Mouse (Mus musculus): Measurements from ENCODE around the gene Ccdc87. TPM values are rescaled to one million over a fixed set of nuclear protein-coding genes. Genes with fewer than 3 reads are reported as not detected.

Gene Ccdc87
- total RNA-seq, 2 experiments from 2014 or later, result 2.0 to 2.2 TPM

GRCm38 (mm10) chr19:4889791-4890190 is 50.6 kb downstream of the Ccdc87 start:
- no peak for DNase-seq (ENCODE audit: low spot score in 2 of 2)

GRCm38 (mm10) chr19:4891798-4892197 is 52.6 kb downstream of the Ccdc87 start:
- no peak for DNase-seq (ENCODE audit: low spot score in 2 of 2)

Other genes with a start within 250 kb of the Ccdc87 start
- 10 to 100 TPM; 35.2 to 35.6 TPM for gene Lrfn4, start 223.7 kb upstream of the Ccdc87 start, total RNA-seq (2021)
- 10 to 100 TPM; 23.1 to 28.3 TPM for gene Rce1, start 213.7 kb upstream of the Ccdc87 start, total RNA-seq (2021)
- gene Gm960, start 140.7 kb upstream of the Ccdc87 start, total RNA-seq (2021), result 1 to 10 TPM; 1.1 to 1.6 TPM
- gene Sptbn2, start 128.2 kb upstream of the Ccdc87 start, total RNA-seq (2021), result 100 to 1,000 TPM; 561 to 574 TPM
- 10 to 100 TPM; 20.1 to 21.0 TPM for gene Rbm4b, start 82.9 kb upstream of the Ccdc87 start, total RNA-seq (2021)
- 10 to 100 TPM; 97.8 to 99.1 TPM for gene Rbm4, start 45.5 kb upstream of the Ccdc87 start, total RNA-seq (2021)
- gene Gm21992, start 27.8 kb upstream of the Ccdc87 start, total RNA-seq (2021), result 10 to 100 TPM; 24.5 to 31.9 TPM
- gene Rbm14, start 27.7 kb upstream of the Ccdc87 start, total RNA-seq (2021), result 10 to 100 TPM; 47.7 to 53.1 TPM
- 10 to 100 TPM; 33.2 to 35.4 TPM for gene Ccs, start within 50 bp of the Ccdc87 start, total RNA-seq (2021)
- gene Ctsf, start 15.8 kb downstream of the Ccdc87 start, total RNA-seq (2021), result 100 to 1,000 TPM; 104 to 111 TPM
- gene Actn3, start 38.5 kb downstream of the Ccdc87 start, total RNA-seq (2021), result under 1 TPM; 0.89 to 0.96 TPM
- gene Zdhhc24, start 39.3 kb downstream of the Ccdc87 start, total RNA-seq (2021), result 10 to 100 TPM; 22.4 to 24.3 TPM
- gene Bbs1, start 67.3 kb downstream of the Ccdc87 start, total RNA-seq (2021), result 10 to 100 TPM; 36.8 to 40.0 TPM
- 10 to 100 TPM; 37.2 to 39.0 TPM for gene Dpp3, start 88.9 kb downstream of the Ccdc87 start, total RNA-seq (2021)
- 10 to 100 TPM; 26.2 to 31.3 TPM for gene Peli3, start 103.8 kb downstream of the Ccdc87 start, total RNA-seq (2021)
- 10 to 100 TPM; 60.7 to 62.1 TPM for gene Mrpl11, start 122.8 kb downstream of the Ccdc87 start, total RNA-seq (2021)
- 10 to 100 TPM; 12.4 to 15.1 TPM for gene Npas4, start 150.9 kb downstream of the Ccdc87 start, total RNA-seq (2021)
- 10 to 100 TPM; 16.0 to 17.5 TPM for gene Slc29a2, start 184.5 kb downstream of the Ccdc87 start, total RNA-seq (2021)
- gene B4gat1, start 199.5 kb downstream of the Ccdc87 start, total RNA-seq (2021), result 100 to 1,000 TPM; 114 to 120 TPM
- 1 to 10 TPM; 6.2 to 6.7 TPM for gene AC124502.3, start 199.5 kb downstream of the Ccdc87 start, total RNA-seq (2021)
- 10 to 100 TPM; 22.4 to 23.2 TPM for gene Brms1, start 202.0 kb downstream of the Ccdc87 start, total RNA-seq (2021)
- 100 to 1,000 TPM; 106 to 107 TPM for gene Rin1, start 211.1 kb downstream of the Ccdc87 start, total RNA-seq (2021)
- gene Cd248, start 228.7 kb downstream of the Ccdc87 start, total RNA-seq (2021), result 1 to 10 TPM; 1.7 to 1.8 TPM
- 100 to 1,000 TPM; 124 to 128 TPM for gene Tmem151a, start 246.2 kb downstream of the Ccdc87 start, total RNA-seq (2021)
- 10 to 100 TPM; 21.6 to 24.0 TPM for gene Yif1a, start 249.2 kb downstream of the Ccdc87 start, total RNA-seq (2021)

Measured in layer of hippocampus, adult 18-20 months (tissue).